Mouse (Mus musculus) cortical plate, adult 2 months (tissue): Measurements from ENCODE around the gene Exoc3l4.

Experiments
- CTCF ChIP-seq: fragments of 200-500 bp; IDR thresholded peaks from 2 replicates; pipeline ENCODE4 v1.5.1; 2011; ENCODE audit warnings: mild to moderate bottlenecking, control low read depth, low read length; ENCODE audit not compliant: insufficient read depth; ENCODE audit errors: extremely low read depth
- POLR2A ChIP-seq: fragments of 200-500 bp; IDR thresholded peaks from 2 replicates; pipeline ENCODE4 v1.6.1; 2011; ENCODE audit warnings: mild to moderate bottlenecking, low read length, control low read depth; ENCODE audit not compliant: insufficient read depth; ENCODE audit errors: extremely low read depth

- TF ChIP-seq POLR2A (no peak), CTCF (no peak)
Observed at GRCm38 (mm10) chr12:111385883-111386641, 30.8 kb upstream of the Exoc3l4 start.
